Mouse (Mus musculus) left cerebral cortex, adult 11 months (tissue): ENCODE measurements at regions not wholly inside any gene's neighbourhood (a gene's known extent, or its start where the extent isn't known, plus 50 kb on each side); places are given as distances from the start of the nearest gene placed in this dataset.

Source experiments
- DNase-seq: peaks from one replicate; pipeline ENCODE4 v3.0.0; 2022; ENCODE audit warnings: low spot score

DNA sequence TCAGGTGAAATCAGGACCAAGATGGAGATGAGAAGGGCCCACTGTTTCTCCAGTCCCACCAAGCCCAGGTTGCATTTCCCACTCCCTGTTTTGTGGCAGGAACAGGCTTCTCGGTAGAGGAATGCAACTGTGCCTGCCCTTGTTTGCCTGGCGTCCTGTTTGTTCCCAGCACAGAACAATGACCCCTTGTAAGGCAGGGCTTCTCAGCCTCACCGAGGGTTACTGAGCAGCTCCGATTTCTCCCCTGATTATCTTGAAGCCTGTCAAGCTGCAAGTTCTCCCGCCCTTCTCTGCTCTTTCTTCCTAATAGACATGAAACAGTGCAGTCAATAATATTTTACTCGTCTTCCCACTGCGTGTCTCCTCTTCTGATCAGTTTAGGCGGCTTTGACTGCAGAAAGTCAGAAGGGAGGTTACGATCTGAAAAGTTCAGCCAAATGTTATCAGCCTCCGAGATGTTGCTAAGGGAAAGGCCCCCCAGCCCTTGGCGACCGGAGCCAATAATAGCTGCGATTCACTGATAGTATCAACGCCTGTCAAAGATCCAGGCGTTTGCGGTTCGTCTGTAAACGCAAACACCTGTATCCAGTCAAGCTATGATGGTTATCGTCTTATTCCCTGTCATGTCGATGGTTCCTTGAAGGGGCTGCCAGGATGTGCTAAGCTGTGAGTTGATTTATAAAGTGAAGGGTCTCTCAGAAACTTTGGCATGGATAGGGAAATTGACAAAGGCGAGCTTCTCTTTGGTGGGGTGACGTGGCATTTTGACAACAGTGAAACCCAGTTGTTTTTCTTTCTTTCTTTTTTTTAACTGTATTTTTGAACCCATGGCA, 287.7 kb upstream of the Zfp507 start:
- no peak for DNase-seq

- no peak for DNase-seq
These were observed 284.8 kb upstream of the Zfp507 start for GRCm38 (mm10) chr7:36087598-36087997.

DNA sequence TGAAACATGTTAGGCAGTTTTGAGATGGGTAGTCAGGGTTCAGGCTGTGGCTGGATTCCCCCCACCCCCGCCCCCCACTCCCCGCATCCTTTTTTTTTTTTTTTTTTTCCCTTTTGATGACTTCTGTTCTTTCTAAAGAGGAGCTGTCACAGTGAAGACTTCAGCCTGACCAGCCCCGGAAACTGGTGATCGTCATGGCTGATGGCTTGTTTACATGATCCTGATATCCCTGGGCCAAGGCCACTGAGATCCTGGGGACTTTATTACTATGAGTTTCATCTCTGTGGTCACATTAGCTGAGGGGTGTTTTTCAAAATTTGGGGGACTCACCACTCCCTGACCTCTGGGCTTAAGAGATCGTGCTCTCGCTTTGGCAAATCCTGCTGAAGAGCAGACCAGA, 275.9 kb upstream of the Zfp507 start:
- no peak for DNase-seq

DNA sequence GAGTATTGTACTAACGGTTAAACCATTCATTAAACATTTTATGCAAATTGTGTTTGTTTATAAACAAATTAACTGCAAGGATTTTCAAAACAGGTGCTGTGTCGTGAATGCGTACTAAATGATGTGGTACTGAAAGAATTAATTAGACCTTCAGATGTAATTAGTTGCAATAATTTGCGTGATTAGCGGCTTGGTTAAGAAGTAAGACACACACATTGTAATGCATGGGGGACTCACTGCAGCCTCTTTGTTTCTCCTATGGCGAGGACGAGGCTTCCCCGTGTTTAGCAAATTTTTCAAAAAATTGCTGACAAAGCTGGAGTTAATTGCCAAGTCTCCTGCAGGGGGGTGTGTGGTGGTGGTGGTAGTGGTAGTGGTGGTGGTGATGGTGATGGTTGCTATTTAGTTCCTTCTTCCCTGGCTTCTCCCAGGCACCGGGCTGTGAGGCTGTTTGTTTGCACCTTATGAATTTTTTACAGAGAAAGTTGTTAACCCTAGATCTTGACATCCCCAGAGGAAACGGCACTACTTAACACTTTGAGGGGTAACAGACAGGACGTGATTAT, 275.4 kb upstream of the Zfp507 start:
- no peak for DNase-seq

DNA sequence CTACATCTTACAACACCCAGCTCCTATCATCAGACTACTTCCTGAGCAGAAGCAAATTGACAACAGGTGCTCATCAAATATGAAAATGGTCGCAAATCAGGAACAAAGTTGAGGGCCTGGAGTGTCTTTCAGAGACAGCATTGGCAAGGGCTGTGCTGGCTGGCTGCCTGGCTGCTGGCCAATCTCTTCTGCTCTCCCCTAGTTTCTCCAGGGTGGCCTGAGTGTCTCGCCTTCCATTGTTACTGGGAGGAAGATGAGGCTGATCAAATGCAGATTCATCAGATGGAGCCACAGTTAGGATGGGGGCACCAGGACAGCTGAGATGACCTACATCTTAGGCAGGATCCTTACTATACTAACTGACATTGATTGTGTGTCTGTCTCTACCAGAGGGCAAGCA, 274.5 kb upstream of the Zfp507 start:
- DNase-seq, result no peak

DNA sequence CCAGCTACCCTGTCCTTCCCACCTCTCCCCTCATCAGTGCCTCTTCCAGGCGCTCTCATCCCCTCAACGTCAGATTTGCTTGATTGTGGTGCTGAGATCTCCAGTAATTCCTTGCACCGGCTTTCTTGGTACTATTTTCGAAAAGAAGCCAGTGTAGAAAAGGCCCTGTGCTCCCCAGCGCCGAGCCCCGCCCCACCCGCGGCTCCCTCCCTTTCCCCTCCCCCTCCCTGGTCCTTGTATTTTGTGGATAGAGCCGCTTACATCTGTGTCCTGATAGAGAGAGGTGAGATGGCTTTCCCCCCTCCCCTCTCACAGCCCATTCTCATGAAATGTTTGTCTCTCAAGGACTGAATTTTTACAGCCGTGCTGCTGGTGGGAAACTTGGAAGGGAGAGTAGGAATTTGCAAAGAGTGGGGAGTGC, 273.2 kb upstream of the Zfp507 start:
- DNase-seq, result no peak

DNA sequence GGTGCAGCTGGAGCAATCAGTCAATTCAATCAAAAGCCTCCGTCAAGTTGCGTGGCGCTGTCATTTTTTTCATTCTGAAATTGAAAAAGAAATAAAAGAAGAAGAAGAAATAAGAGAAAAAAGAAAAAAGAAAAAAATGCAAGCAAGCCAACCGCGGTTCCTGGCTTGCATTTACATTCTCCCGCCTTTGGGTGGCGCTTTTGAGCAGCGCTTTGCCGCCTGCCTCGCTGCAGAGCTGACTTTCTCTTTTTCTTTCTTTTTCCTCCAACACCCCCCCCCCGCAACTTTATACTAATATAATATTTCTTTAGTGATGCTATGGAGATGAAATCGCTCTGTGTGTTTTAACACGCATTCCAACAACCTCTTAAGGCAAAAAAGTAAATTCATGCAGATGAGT, 269.0 kb upstream of the Zfp507 start:
- no peak for DNase-seq

GRCm38 (mm10) chr7:36066725-36067124, 263.9 kb upstream of the Zfp507 start:
- no peak for DNase-seq

DNA sequence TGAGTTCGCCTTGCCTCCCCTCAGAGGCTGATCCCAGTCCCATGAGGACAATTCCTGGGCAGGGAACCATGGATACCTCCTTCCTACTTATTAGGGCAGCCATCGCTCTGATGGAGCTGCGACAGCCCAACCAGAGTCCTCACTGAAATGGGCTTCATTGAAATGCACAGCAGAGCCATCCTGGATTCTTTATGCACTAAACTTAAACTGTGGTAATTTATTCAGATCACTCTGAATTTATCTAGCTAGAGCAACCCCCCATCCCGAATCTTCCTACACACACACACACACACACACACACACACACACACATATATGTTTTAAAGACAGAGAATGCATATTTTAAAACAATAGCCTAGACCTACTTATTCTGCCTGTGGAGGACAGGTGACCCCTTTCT, 258.9 kb upstream of the Zfp507 start:
- no peak for DNase-seq

DNA sequence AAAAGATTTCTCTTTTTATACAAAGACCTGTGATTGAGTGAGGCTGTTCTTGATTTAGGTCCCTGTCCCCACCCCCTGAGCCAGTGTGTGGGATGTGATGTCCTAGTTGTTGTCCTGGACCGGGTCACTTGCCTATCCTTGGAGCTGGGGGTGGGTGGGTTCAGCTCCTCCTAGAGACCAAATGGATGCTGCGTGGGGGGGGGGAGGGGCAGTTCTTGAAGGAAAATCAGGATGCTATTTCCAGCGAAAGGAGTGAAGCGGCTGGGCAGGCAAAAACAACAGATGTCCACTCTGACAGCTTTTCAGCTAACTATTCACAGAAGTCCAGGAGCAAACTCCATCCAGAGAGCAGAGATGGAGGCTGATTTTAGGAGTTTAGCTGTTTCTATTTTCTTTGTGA, 257.6 kb upstream of the Zfp507 start:
- peak; percentile 19 for DNase-seq

DNA sequence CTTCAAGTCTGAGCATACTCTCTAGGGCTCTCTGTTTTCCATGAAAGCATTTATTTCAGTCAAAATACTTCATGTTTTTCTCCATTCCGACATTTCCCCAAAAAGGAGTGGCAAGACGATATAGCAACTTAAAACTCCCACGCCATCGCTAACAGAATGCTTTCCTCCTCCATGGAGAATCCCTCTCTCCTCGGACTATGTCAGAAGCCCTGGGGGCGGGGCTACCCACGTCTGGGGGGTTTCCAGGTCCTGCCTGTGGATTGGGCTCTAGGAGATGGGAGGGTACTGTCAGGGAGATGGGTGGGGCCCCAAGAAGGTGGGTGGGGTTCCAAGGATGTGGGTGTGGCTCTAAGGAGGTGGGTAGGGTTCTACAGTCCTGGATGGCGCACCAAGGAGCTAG, 243.2 kb upstream of the Zfp507 start:
- no peak for DNase-seq

- DNase-seq, result no peak
These were observed 229.1 kb upstream of the Zfp507 start for GRCm38 (mm10) chr7:36031881-36032280.

- DNase-seq, result no peak
These were observed 220.2 kb upstream of the Zfp507 start for GRCm38 (mm10) chr7:36023015-36023414.

- no peak for DNase-seq
These were observed 219.7 kb upstream of the Zfp507 start for GRCm38 (mm10) chr7:36022489-36022888.

DNA sequence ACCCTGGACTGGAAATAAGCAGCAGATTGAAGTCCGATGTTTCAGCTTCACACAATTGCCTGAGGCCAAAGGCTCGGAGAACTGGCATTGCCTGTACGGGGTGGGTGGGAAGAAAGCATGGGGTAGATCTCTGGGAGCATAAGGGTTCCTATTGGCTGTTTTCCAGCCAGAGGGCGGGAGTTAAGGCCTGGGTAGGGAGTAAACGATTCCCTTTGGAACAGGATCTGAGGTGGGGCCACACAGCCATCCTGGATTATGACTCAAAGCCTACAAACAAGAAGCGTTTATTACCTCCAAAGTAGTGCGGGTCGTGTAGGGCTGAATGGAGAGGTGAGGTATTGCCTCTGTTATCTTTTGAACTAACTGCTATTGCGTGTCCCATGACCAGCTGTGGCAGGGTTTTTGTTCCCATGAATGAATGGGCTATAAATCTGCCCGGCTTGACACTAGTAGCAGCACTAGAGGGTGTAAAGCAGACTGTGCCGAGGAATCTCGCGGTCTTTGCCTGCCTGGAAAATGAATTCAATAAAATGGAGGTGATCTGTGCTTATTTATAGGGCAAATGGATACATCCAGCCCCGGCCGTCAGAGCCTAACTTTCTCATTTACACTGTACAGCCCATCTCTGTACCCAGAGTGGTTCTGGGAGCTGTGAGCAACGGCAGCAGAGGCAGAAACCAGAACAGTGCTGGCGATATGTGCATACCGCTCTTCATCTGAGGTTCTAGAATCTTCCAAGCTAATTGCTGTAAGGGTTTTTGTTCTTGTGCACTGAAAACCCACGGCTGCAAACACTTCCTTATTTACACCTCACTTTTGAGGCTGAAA, 214.3 kb upstream of the Zfp507 start:
- no peak for DNase-seq

- DNase-seq, result no peak
These were observed 193.8 kb upstream of the Zfp507 start for GRCm38 (mm10) chr7:35996609-35997008.

DNA sequence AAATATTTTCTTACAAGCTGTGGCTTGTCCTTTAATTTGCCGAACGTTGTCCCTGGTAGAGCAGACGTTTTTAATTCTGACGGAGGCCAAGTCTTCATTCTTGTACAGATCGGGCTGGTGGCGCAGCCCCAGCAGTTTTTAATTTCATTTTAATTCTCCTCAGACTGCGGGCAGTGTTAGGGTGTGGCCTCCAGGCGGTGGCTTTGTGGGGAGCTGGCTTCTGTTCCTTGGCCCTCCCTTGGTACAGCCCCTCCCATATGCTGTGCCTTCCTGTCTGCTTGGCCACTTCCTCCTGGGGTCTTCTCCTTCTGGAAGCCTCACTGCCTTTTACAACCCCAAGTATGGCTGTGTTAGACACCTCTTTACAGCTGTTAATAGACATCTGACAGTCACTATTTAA, 189.7 kb upstream of the Zfp507 start:
- no peak for DNase-seq

GRCm38 (mm10) chr7:35991141-35991540, 188.3 kb upstream of the Zfp507 start:
- no peak for DNase-seq

DNA sequence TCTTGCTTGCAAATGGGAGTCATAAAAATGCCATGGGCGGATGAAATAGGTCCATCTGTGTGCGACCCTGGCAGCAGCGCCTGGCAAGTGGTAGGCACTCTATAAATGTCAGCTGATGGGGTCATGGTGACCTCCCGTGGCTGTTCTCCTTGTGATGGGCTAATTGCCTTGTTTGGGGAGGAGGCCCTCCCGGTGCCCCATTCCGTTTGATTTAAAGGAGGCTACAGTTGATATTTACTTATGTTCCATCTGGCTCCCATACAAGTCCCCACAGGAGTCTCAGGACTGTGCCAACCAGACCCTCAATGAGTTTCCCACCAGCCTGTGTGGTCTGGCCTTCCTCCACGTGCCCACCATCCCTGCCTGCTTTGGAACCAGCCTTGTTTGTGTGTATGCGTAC, 186.7 kb upstream of the Zfp507 start:
- DNase-seq, result no peak

- no peak for DNase-seq
These were observed 185.8 kb upstream of the Zfp507 start for GRCm38 (mm10) chr7:35988449-35989109.

- no peak for DNase-seq
These were observed 175.2 kb upstream of the Zfp507 start for GRCm38 (mm10) chr7:35977986-35978385.

- no peak for DNase-seq
These were observed 155.9 kb upstream of the Zfp507 start for GRCm38 (mm10) chr7:35958731-35959130.
